Mouse (Mus musculus) neural tube, embryonic 13.5 days (tissue): ENCODE measurements around the gene Tent5b. TPM values are rescaled to one million over a fixed set of nuclear protein-coding genes. Genes with fewer than 3 reads are reported as not detected.

Source experiments
- ATAC-seq: fragments of 200-750 bp; cut with Nextera tagmentation; 2 replicates; pipeline ENCODE4 v1.8.0; 2017; ENCODE audit warnings: low read depth, mild to moderate bottlenecking, moderate TSS enrichment, moderate library complexity
- H3K27ac ChIP-seq: fragments of 300-500 bp; sonication (generic); replicated peaks from 2 replicates; pipeline ENCODE4 v1.5.1; 2015; ENCODE audit warnings: moderate library complexity, mild to moderate bottlenecking, inconsistent platforms
- H3K27me3 ChIP-seq: fragments of 300-500 bp; sonication (generic); 2 replicates; pipeline ENCODE4 v1.6.1; 2015; ENCODE audit warnings: mild to moderate bottlenecking, inconsistent platforms
- H3K36me3 ChIP-seq: fragments of 300-500 bp; sonication (generic); 2 replicates; pipeline ENCODE4 v1.6.1; 2015; ENCODE audit warnings: mild to moderate bottlenecking, inconsistent platforms
- H3K4me1 ChIP-seq: fragments of 300-500 bp; sonication (generic); replicated peaks from 2 replicates; pipeline ENCODE4 v1.6.1; 2015; ENCODE audit warnings: inconsistent platforms
- H3K4me2 ChIP-seq: fragments of 300-500 bp; sonication (generic); 2 replicates; pipeline ENCODE4 v1.6.1; 2015; ENCODE audit warnings: inconsistent platforms, mild to moderate bottlenecking, moderate library complexity
- H3K4me3 ChIP-seq: fragments of 300-500 bp; sonication (generic); 2 replicates; pipeline ENCODE4 v1.5.1; 2015; ENCODE audit warnings: mild to moderate bottlenecking, inconsistent platforms
- H3K9ac ChIP-seq: fragments of 300-500 bp; sonication (generic); 2 replicates; pipeline ENCODE4 v1.6.1; 2015; ENCODE audit warnings: moderate library complexity, mild to moderate bottlenecking, inconsistent platforms
- H3K9me3 ChIP-seq: fragments of 300-500 bp; sonication (generic); 2 replicates; pipeline ENCODE4 v1.6.1; 2016; ENCODE audit warnings: inconsistent platforms
- WGBS: fragments of 180-500 bp; shearing (Covaris S2); methylation state at CpG from one replicate; pipeline ENCODE4 v1.1.7; 2015; 5-methylcytosine and 5-hydroxymethylcytosine counted together
- polyA plus RNA-seq: library from polyadenylated mRNA; unstranded; fragments of >200 nt; fragmentation: Nextera tagmentation; extraction: Ambion mirVana; gene quantifications from 2 replicates; pipeline ENCODE4 v1.2.1, GENCODE M21; 2015

Gene Tent5b
- polyA plus RNA-seq = 0.14 and 0.33 TPM in 2 replicates

- peak within 1 kb of the TSS; percentile 40 for H3K4me3 ChIP-seq
- WGBS = 4% methylated on average over 29 of the region's 29 CpGs
- peak; percentile 98 for ATAC-seq
- H3K27ac ChIP-seq = no peak within 1 kb of the TSS
- no peaks in the 10 kb centered on the region for H3K36me3 ChIP-seq
- H3K4me2 ChIP-seq = peak within 1 kb of the TSS; percentile 58
- H3K27me3 ChIP-seq = peaks cover 80% of the 10 kb centered on the region
- no peaks in the 10 kb centered on the region for H3K9me3 ChIP-seq
- peak within 1 kb of the TSS; percentile 60 for H3K9ac ChIP-seq
- peaks cover 12% of the 10 kb centered on the region for H3K4me1 ChIP-seq
These were observed at the start of gene Tent5b for GRCm38 (mm10) chr4:133479458-133480184. Tent5b (plus strand) TSS chr4:133480132.

GRCm38 (mm10) chr4:133431508-133431907, 48.4 kb upstream of the Tent5b start:
- no peaks in the 10 kb centered on the region for H3K9me3 ChIP-seq
- H3K4me3 ChIP-seq = no peak overlapping the region
- 73% methylated on average over 6 of the region's 6 CpGs for WGBS
- H3K4me1 ChIP-seq = peaks cover 9% of the 10 kb centered on the region
- no peaks in the 10 kb centered on the region for H3K36me3 ChIP-seq
- no peak overlapping the region for H3K9ac ChIP-seq
- no peak for ATAC-seq
- no peak overlapping the region for H3K27ac ChIP-seq
- no peak overlapping the region for H3K4me2 ChIP-seq
- H3K27me3 ChIP-seq = no peaks in the 10 kb centered on the region

- peaks cover 9% of the 10 kb centered on the region for H3K4me1 ChIP-seq
- H3K9ac ChIP-seq = peak overlapping the region; percentile 41; the same call in 1 of the 2 replicates
- ATAC-seq = peak; percentile 75
- H3K36me3 ChIP-seq = no peaks in the 10 kb centered on the region
- H3K9me3 ChIP-seq = no peaks in the 10 kb centered on the region
- peak overlapping the region; percentile 64 for H3K27ac ChIP-seq
- H3K27me3 ChIP-seq = no peaks in the 10 kb centered on the region
- H3K4me3 ChIP-seq = peak overlapping the region; percentile 12; the same call in 1 of the 2 replicates
- 21% methylated on average over 17 of the region's 17 CpGs for WGBS
- H3K4me2 ChIP-seq = peak overlapping the region; percentile 43
These were observed 47.3 kb upstream of the Tent5b start for GRCm38 (mm10) chr4:133432560-133433171.

- Histone ChIP-seq H3K9me3 (no peaks in the 10 kb centered on the region), H3K27ac (no peak overlapping the region), H3K9ac (no peak overlapping the region), H3K27me3 (no peaks in the 10 kb centered on the region), H3K4me2 (no peak overlapping the region), H3K36me3 (no peaks in the 10 kb centered on the region), H3K4me1 (peaks cover 29% of the 10 kb centered on the region), H3K4me3 (no peak overlapping the region)
- no peak for ATAC-seq
- WGBS = 92% methylated on average over 11 of the region's 11 CpGs
These were observed 44.0 kb upstream of the Tent5b start for GRCm38 (mm10) chr4:133435921-133436320.

- 10% methylated on average over 17 of the region's 17 CpGs for whole genome bisulfite sequencing
- Histone ChIP-seq H3K9me3 (no peaks in the 10 kb centered on the region), H3K4me1 (peaks cover 26% of the 10 kb centered on the region), H3K36me3 (no peaks in the 10 kb centered on the region), H3K4me3 (0 out of 2 replicates have a peak overlapping the region, but pooled peaks have one; percentile 8), H3K27ac (peak overlapping the region; percentile 85), H3K27me3 (no peaks in the 10 kb centered on the region), H3K9ac (peak overlapping the region; percentile 55), H3K4me2 (peak overlapping the region; percentile 49)
- ATAC-seq = peak; percentile 95
These were observed 40.2 kb upstream of the Tent5b start for GRCm38 (mm10) chr4:133439460-133440376.

GRCm38 (mm10) chr4:133440377-133440795, 39.5 kb upstream of the Tent5b start:
- Histone ChIP-seq H3K4me3 (0 out of 2 replicates have a peak overlapping the region, but pooled peaks have one; percentile 8), H3K4me1 (peaks cover 26% of the 10 kb centered on the region), H3K4me2 (peak overlapping the region; percentile 49), H3K27ac (peak overlapping the region; percentile 85), H3K36me3 (no peaks in the 10 kb centered on the region), H3K9me3 (no peaks in the 10 kb centered on the region), H3K9ac (peak overlapping the region; percentile 55; the same call in 1 of the 2 replicates), H3K27me3 (no peaks in the 10 kb centered on the region)
- WGBS = 3% methylated on average over 6 of the region's 6 CpGs
- peak; percentile 86 for ATAC-seq

GRCm38 (mm10) chr4:133442194-133442593, 37.7 kb upstream of the Tent5b start:
- no peak overlapping the region for H3K4me2 ChIP-seq
- H3K9ac ChIP-seq = no peak overlapping the region
- peaks cover 26% of the 10 kb centered on the region for H3K4me1 ChIP-seq
- 42% methylated on average over 3 of the region's 3 CpGs for WGBS
- H3K27ac ChIP-seq = no peak overlapping the region; the same call in 1 of the 2 replicates
- no peak for ATAC-seq
- H3K9me3 ChIP-seq = no peaks in the 10 kb centered on the region
- H3K36me3 ChIP-seq = no peaks in the 10 kb centered on the region
- no peak overlapping the region for H3K4me3 ChIP-seq
- no peaks in the 10 kb centered on the region for H3K27me3 ChIP-seq

- no peak overlapping the region for H3K9ac ChIP-seq
- no peaks in the 10 kb centered on the region for H3K36me3 ChIP-seq
- H3K27ac ChIP-seq = peak overlapping the region; percentile 9; the same call in 1 of the 2 replicates
- WGBS = 47% methylated on average over 5 of the region's 5 CpGs
- no peak for ATAC-seq
- H3K4me1 ChIP-seq = peaks cover 26% of the 10 kb centered on the region
- H3K27me3 ChIP-seq = no peaks in the 10 kb centered on the region
- no peaks in the 10 kb centered on the region for H3K9me3 ChIP-seq
- no peak overlapping the region for H3K4me3 ChIP-seq
- H3K4me2 ChIP-seq = no peak overlapping the region
These were observed 36.8 kb upstream of the Tent5b start for GRCm38 (mm10) chr4:133443085-133443484.

- H3K4me2 ChIP-seq = no peak overlapping the region
- H3K9ac ChIP-seq = no peak overlapping the region
- no peaks in the 10 kb centered on the region for H3K9me3 ChIP-seq
- H3K27me3 ChIP-seq = no peaks in the 10 kb centered on the region
- peaks cover 20% of the 10 kb centered on the region for H3K4me1 ChIP-seq
- 86% methylated on average over 5 of the region's 5 CpGs for WGBS
- no peak for ATAC-seq
- no peaks in the 10 kb centered on the region for H3K36me3 ChIP-seq
- H3K27ac ChIP-seq = no peak overlapping the region
- no peak overlapping the region for H3K4me3 ChIP-seq
These were observed 34.2 kb upstream of the Tent5b start for GRCm38 (mm10) chr4:133445727-133446126.

- H3K36me3 ChIP-seq = no peaks in the 10 kb centered on the region
- 0 out of 2 replicates have a peak, but pooled peaks cover 12% of the 10 kb centered on the region for H3K4me1 ChIP-seq
- H3K9ac ChIP-seq = no peak overlapping the region
- no peak for ATAC-seq
- no peak overlapping the region for H3K4me3 ChIP-seq
- H3K27ac ChIP-seq = no peak overlapping the region
- no peak overlapping the region for H3K4me2 ChIP-seq
- no peaks in the 10 kb centered on the region for H3K9me3 ChIP-seq
- H3K27me3 ChIP-seq = no peaks in the 10 kb centered on the region
- 53% methylated on average over 5 of the region's 5 CpGs for WGBS
These were observed 32.6 kb upstream of the Tent5b start for GRCm38 (mm10) chr4:133447366-133447765.

GRCm38 (mm10) chr4:133447967-133448366, 32.0 kb upstream of the Tent5b start:
- Histone ChIP-seq H3K36me3 (no peaks in the 10 kb centered on the region), H3K4me3 (no peak overlapping the region), H3K9me3 (no peaks in the 10 kb centered on the region), H3K27me3 (no peaks in the 10 kb centered on the region), H3K4me2 (no peak overlapping the region), H3K9ac (no peak overlapping the region), H3K4me1 (0 out of 2 replicates have a peak, but pooled peaks cover 12% of the 10 kb centered on the region), H3K27ac (no peak overlapping the region)
- ATAC-seq = no peak
- 73% methylated on average over 11 of the region's 11 CpGs for WGBS
